Mouse (Mus musculus): ENCODE data around the gene Dlx3.

Gene Dlx3

GRCm38 (mm10) chr11:95088857-95089779, 30.8 kb upstream of the Dlx3 start:
- DNase-seq (ENCODE audit: low spot score): no peak

GRCm38 (mm10) chr11:95093077-95093476, 26.8 kb upstream of the Dlx3 start:
- DNase-seq (ENCODE audit: low spot score): no peak

GRCm38 (mm10) chr11:95095596-95095995, 24.3 kb upstream of the Dlx3 start:
- DNase-seq (ENCODE audit: low spot score): no peak

GRCm38 (mm10) chr11:95096608-95097373, 23.1 kb upstream of the Dlx3 start:
- DNase-seq (ENCODE audit: low spot score): no peak

GRCm38 (mm10) chr11:95097889-95098288, 22.0 kb upstream of the Dlx3 start:
- no peak for DNase-seq (ENCODE audit: low spot score)

GRCm38 (mm10) chr11:95098346-95099095, 21.4 kb upstream of the Dlx3 start:
- DNase-seq (ENCODE audit: low spot score): no peak

- DNase-seq (ENCODE audit: low spot score): no peak
Measured at GRCm38 (mm10) chr11:95100393-95100792, 19.5 kb upstream of the Dlx3 start.

GRCm38 (mm10) chr11:95101071-95101788, 18.7 kb upstream of the Dlx3 start:
- no peak for DNase-seq (ENCODE audit: low spot score)

GRCm38 (mm10) chr11:95102161-95102904, 17.6 kb upstream of the Dlx3 start:
- no peak for DNase-seq (ENCODE audit: low spot score)

GRCm38 (mm10) chr11:95104266-95104665, 15.7 kb upstream of the Dlx3 start:
- no peak for DNase-seq (ENCODE audit: low spot score)

GRCm38 (mm10) chr11:95105274-95105874, 14.5 kb upstream of the Dlx3 start:
- no peak for DNase-seq (ENCODE audit: low spot score)

- DNase-seq (ENCODE audit: low spot score): peak; percentile 78
Measured at GRCm38 (mm10) chr11:95106440-95107236, 13.3 kb upstream of the Dlx3 start.

- DNase-seq (ENCODE audit: low spot score): no peak
Measured at GRCm38 (mm10) chr11:95109000-95109399, 10.9 kb upstream of the Dlx3 start.

GRCm38 (mm10) chr11:95110081-95110480, 9.8 kb upstream of the Dlx3 start:
- DNase-seq (ENCODE audit: low spot score): no peak

GRCm38 (mm10) chr11:95117030-95117429, 2.9 kb upstream of the Dlx3 start:
- DNase-seq (ENCODE audit: low spot score): no peak

- peak; percentile 71 for DNase-seq (ENCODE audit: low spot score)
Measured at GRCm38 (mm10) chr11:95118505-95118904, 1.4 kb upstream of the Dlx3 start.

GRCm38 (mm10) chr11:95120633-95121020, 708 bp downstream of the Dlx3 start:
- DNase-seq (ENCODE audit: low spot score): no peak

GRCm38 (mm10) chr11:95121161-95122099, 1.5 kb downstream of the Dlx3 start:
- DNase-seq (ENCODE audit: low spot score): no peak

GRCm38 (mm10) chr11:95122100-95122489, 2.2 kb downstream of the Dlx3 start:
- no peak for DNase-seq (ENCODE audit: low spot score)

Data from ovary, postnatal 10 days (tissue).